Mouse (Mus musculus) heart, adult 11 months (tissue): Measurements from ENCODE around the gene Olfr671.
"Not testable (repeated sequence)": the region's sequence is repeated elsewhere in the genome, so short reads cannot be mapped to it uniquely, and the experiment has no call there.

ENCODE experiments used
- DNase-seq: peaks from one replicate; pipeline ENCODE4 v3.0.0; 2022

The Olfr671 gene

DNA sequence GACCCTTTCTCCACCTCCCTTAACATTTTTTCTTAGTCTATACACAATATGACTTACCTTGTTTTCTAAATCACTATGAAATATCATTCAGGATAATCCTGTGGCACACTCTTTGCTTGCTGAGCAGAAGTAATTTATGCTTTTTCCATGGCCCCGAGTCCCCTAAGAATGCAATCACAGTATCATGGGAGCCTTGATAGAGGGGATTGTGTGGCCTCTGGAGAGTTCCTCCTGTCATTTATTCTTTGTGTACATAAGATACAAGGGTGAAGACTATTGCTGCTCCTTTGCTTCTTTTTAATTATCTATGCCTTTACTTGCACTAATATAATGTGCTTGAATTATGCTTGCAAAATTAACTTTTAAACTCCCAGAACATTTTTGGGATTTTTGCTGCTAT lies at the start of gene Olfr671:
TSS of gene Olfr671 (minus strand) at position 101 of the 400 bp plus-strand sequence.
- DNase-seq, result no peak

DNA sequence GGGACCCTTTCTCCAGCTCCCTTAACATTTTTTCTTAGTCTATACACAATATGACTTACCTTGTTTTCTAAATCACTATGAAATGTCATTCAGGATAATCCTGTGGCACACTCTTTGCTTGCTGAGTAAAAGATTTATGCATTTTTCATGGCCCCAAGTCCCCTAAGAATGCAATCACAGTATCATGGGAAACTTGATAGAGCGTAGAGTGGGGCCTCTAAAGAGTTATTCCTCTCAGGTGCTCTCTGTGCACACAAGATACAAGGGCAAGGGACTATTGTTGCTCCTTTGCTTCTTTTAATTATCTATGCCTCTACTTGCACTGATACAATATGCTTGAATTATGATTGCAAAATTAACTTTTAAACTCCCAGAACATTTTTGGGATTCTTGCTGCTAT lies 49.4 kb upstream of the Olfr671 start, which contains the start of gene Olfr675:
TSS of gene Olfr675 (minus strand) at position 101 of the 400 bp plus-strand sequence.
- no peak for DNase-seq

DNA sequence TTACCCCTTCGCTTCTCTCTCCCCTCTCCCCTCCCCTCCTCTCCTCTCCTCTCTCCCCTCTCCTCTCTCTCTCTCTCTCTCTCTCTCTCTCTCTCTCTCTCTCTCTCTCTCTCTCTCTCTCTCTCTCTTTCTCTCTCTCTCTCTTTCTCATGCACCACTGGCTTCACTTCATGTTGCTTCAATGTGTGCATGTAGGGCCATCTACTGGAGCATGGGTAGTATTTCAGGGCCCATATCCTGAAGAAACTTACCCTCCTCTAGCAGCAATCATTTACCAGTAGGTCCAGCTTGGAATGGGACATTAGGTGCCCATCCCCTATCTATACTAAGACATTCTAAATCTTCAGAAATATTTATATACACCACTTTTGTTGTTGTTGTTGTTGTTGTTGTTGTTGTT lies 43.6 kb upstream of the Olfr671 start:
- no peak for DNase-seq

DNA sequence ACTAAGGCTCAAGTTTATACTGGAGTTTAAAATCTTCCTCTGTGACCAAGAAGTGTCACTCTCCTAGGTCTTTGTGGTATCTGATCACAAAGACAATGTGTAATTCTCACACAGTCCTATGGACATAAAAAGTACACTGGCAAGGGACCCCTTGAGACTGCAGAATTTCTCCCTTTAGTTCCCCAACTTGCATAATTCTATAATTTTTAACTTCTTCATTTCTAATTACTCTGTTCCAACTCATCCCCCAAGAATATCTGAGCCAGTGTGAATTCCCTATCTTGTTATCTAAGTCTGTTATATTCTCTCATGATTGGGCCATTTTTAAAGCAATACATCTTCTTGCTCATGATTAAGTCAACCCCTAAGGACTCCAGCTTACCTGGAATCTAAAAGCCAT lies 23.0 kb upstream of the Olfr671 start, which contains the start of gene Olfr672:
TSS of gene Olfr672 (minus strand) at position 101 of the 400 bp plus-strand sequence.
- no peak for DNase-seq

DNA sequence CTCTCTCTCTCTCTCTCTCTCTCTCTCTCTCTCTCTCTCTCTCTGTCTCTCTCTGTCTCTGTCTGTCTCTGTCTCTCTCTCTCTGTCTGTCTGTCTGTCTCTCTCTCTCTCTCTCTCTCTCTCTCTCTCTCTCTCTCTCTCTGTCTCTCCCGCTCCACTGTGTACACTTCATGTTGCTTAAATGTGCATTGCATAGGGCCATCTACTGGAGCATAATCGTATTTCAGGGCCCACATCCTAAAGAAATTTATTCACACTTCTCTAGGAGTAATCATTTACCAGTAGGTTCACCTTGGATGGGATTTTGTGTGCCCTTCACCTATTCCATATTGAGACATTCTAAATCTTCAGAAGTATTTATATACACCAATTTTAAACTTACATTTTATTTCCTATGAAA lies 6.4 kb downstream of the Olfr671 start:
- not testable (repeated sequence) for DNase-seq

DNA sequence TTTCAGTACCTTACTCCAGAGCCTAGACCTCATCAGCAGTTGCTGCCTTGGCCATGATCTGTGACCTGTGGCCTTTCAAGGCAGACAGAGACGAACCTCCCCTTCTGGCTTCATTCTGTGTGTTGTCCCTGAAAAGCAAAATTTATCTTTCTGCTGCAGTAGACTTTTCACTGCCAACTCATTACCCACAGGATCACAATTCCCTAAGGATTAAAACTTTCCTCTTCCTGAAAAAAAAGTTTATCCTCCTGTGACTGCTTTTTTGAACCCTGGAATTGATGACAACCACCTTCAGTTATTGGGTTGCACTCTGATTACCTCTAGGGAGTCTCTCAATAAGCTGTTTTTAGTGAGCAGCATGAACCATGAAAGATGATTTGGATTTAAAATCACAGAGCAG lies 16.4 kb downstream of the Olfr671 start, which contains the start of gene Olfr670:
TSS of gene Olfr670 (minus strand) at position 101 of the 400 bp plus-strand sequence.
- DNase-seq, result no peak

DNA sequence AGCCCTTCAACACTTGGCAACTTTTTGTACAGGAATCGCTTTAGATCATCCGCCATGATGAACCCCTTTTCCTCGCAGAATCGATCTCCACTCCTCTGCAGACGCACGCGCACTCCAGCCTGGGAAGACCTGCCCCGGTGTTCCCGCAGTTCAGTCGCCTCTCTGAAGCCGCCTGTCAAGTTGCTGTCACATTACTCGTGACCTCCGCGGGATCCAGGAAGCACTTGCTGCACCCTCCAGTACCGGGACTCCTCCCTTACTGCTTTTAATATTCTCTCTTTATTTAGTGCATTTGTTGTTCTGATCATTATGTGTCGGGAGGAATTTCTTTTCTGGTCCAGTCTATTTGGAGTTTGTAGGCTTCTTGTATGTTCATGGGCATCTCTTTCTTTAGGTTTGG lies 28.7 kb downstream of the Olfr671 start:
- not testable (repeated sequence) for DNase-seq

DNA sequence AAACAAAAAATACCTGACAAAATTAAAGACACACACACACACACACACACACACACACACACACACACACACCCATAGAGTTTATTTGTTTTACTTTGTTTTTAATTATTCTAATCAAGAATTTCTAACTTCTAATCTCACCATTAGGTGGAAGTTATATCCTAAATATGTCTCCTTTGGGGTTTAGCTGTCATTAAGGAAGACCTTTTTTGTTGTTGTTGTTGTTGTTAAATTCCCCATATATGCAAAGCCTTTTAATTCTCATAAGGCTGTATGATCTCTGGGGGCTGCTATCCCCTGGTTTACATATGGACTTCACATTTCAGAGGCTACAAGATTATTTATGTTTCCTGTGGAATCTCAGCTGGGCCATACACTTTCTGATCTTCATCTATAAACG lies 45.0 kb downstream of the Olfr671 start, which contains the start of gene Olfr669:
TSS of gene Olfr669 (plus strand) at position 301 of the 400 bp plus-strand sequence.
- DNase-seq, result no peak

DNA sequence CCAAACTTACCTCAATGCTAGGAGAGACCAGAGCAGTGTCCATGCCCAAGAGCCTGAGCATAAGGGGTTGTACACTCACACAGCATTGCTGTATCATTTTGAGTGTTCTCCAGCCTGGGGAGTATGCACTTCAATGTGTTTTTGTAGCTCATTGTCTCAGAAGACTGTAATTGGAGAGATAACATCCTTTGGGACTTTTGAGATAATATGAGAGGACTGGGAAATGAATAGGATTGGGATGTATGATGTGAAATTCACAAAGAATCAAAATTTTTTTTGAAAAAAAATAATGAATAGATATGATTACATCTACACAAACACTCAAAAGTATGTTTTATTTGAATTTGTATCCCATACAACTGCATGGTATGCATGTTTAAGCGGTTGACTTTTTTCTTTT lies 51.0 kb downstream of the Olfr671 start, which contains the start of gene Olfr668:
TSS of gene Olfr668 (minus strand) at position 101 of the 400 bp plus-strand sequence.
- no peak for DNase-seq
